Mouse (Mus musculus): ENCODE measurements around the gene Lmo7. TPM values are rescaled to one million over a fixed set of nuclear protein-coding genes. Genes with fewer than 3 reads are reported as not detected.

Lmo7 gene
- total RNA-seq, 1 experiment from 2014 or later = 0.95 TPM

DNA sequence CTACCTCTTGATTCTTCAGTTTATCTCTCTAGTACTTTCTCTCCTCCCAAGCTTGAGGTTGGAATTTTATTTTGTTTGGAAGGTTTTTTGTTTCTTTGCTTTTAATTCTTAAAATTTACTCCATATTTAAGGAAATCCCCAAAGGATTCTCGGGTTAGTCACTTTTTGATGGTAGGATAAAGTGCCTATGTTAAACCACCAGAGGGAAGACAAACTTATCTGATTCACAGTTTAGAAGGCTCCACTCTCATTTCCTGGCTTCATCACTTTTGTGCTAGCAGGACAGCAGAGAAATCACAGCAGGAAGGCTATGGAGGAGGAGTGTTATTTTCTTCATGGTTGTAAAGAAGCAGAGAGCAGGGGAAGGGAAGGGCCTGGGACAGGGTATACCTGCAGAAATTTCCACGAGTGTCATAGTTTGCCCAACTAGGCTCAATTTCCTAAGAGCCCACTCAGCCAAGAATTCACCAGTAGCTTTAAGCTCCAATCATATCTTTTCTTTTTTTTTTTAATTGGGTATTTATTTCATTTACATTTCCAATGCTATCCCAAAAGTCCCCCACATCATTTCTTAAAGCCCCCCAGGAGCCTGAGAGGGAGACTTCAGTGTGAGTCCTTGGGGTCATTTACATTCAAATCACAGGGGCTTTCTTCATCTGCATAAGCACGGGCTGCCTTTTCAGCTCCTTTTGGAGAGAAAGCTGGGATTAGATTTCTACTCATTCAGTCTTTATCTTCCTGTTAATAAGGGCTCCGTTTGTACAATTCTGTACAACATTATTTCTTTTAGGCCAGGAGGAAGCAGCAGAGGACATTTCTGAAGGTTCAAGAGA, 46.8 kb downstream of the Lmo7 start:
- no peak for ATAC-seq (replicated peaks; ENCODE audit: insufficient number of reproducible peaks, low FRiP score, low TSS enrichment, poor library complexity, severe bottlenecking)

DNA sequence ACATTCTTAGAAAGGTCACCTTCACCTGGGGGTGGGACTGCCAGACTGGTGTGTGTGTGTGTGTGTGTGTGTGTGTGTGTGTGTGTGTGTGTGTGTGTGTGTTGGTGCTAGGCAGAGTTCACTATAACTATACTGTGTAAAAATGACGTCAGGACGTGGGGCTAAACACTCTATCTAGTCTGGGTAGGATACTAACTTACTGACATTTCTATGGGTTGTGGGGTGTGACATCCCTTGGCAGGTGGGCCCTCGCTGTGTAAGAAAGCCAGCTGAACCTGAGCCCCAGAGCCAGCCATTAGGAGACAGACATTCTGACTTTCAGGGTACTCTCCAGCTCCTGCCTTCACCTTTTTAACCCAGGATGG, 47.4 kb downstream of the Lmo7 start:
- no peak for ATAC-seq (replicated peaks; ENCODE audit: insufficient number of reproducible peaks, low FRiP score, low TSS enrichment, poor library complexity, severe bottlenecking)

DNA sequence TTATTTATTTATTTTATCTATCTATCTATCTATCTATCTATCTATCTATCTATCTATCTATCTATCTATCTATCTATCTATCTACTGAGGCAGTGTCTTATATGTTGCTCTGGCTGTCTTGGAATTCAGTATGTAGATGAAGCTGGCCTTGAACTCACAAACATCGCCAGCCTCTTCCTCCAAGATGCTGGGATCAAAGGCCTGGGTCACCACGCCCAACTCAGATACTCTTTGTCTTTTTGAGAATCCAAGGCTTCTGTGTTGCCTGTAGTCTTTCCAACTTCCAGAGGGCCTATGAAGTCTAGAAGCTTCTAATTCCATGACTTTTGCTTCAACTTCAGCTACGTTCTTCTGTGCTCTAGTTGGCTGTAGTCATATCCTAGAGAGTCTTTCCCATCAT, 48.7 kb downstream of the Lmo7 start:
- ATAC-seq (replicated peaks; ENCODE audit: insufficient number of reproducible peaks, low FRiP score, low TSS enrichment, poor library complexity, severe bottlenecking) = no peak

GRCm38 (mm10) chr14:101780016-101780415, 50.3 kb downstream of the Lmo7 start:
- ATAC-seq (replicated peaks; ENCODE audit: insufficient number of reproducible peaks, low FRiP score, low TSS enrichment, poor library complexity, severe bottlenecking) = no peak

- ATAC-seq (replicated peaks; ENCODE audit: insufficient number of reproducible peaks, low FRiP score, low TSS enrichment, poor library complexity, severe bottlenecking) = no peak
These were observed 51.5 kb downstream of the Lmo7 start for GRCm38 (mm10) chr14:101781219-101781618.

GRCm38 (mm10) chr14:101781943-101782510, 52.3 kb downstream of the Lmo7 start:
- no peak for ATAC-seq (replicated peaks; ENCODE audit: insufficient number of reproducible peaks, low FRiP score, low TSS enrichment, poor library complexity, severe bottlenecking)

DNA sequence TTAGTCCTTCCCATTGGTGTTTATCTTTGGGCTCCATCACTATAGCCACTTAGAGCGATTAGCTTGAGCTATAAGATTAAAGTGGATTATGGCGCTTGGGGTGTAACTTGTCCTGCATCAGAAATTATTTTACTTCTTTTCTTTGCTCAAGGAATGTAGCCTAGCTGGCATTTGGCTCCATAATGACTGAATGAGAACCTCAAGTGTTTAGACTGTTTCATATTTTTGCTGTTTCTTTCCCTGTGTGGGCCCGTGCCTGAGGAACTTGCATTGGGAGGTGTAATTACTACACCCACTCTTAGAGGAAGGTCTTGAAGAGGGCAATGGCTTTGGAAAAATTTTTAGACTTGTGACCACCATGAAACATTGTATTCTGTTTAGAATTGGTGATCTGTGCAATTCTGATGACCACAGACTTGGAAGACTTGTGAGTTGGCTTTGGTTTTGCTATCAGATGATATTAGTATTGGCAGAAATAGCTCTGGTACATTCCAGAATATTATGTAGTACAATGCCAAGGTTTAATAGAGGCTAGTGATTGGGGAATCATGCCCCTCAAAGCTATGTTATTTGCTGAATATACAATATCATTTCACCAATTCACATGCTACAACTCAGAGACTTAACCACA, 54.7 kb downstream of the Lmo7 start:
- ATAC-seq (replicated peaks; ENCODE audit: insufficient number of reproducible peaks, low FRiP score, low TSS enrichment, poor library complexity, severe bottlenecking) = no peak

DNA sequence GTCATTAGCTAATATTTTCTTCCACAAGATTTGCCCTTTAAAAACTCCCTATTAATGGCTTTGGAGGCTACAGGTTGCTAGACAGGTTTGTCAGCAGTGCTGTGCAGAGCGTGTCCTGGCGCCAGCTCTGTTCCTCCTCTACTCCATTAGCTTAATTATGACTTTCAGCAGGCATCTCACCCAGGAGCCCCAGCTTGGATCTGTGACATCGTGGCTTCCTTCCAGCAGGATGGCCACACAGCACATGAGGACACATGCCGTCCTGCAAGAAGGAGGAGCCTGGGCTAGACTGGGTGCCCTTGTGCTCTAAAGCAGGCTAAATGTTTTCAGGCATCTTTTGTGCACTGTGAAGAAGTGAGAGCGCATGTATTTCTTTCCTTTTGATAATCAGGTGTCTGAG, 58.1 kb downstream of the Lmo7 start:
- no peak for ATAC-seq (replicated peaks; ENCODE audit: insufficient number of reproducible peaks, low FRiP score, low TSS enrichment, poor library complexity, severe bottlenecking)

GRCm38 (mm10) chr14:101788475-101788874, 58.7 kb downstream of the Lmo7 start:
- no peak for ATAC-seq (replicated peaks; ENCODE audit: insufficient number of reproducible peaks, low FRiP score, low TSS enrichment, poor library complexity, severe bottlenecking)

DNA sequence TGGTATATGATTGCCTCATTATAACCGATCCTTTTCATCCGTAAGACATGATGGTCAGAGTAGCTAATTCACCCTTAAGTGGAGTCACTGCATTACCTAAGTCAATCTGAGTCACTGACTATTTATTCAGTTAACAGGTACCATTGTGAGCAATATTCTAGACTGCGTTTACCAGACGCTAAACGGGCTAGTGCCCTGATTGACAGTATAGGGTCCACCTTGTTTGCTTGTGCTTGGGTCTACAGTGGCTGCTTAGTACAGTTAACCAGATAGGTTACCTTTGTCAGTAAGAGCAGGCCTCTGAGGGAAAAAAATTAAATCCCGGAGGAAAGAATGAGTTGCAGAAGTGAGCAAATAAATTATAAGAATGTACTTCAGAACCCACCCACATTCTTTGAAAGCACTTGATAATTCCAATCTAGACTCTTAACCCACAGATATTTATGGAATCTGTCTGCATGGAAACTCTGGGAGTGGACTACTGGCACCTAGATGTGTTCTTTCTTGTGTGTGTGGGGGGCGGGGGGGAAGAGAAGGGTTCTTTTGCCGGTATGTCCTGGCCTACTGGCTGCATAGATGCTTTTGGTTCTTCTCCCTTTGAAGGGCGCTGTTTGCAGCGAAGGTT, 64.9 kb downstream of the Lmo7 start:
- ATAC-seq (replicated peaks; ENCODE audit: insufficient number of reproducible peaks, low FRiP score, low TSS enrichment, poor library complexity, severe bottlenecking) = no peak

- no peak for ATAC-seq (replicated peaks; ENCODE audit: insufficient number of reproducible peaks, low FRiP score, low TSS enrichment, poor library complexity, severe bottlenecking)
These were observed 68.3 kb downstream of the Lmo7 start for GRCm38 (mm10) chr14:101797930-101798500.

DNA sequence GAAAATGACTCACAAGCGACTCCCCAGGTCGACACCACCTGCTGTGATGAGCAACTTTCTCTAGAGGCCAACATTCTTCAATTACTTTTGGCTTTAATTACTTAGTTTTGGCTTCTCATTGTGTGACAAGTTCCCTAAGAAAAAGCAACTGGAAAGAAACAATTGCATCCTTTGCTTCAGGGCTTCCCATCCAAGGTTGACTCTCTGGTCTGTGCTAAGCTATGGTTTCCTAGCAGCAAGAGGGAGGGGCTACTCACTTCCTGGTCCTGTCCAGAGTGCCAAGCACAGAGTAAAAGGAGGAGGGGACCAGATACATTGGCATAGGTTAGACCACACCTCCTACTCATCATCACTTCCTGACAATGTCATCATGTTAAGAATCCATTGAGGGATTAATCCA, 69.0 kb downstream of the Lmo7 start:
- no peak for ATAC-seq (replicated peaks; ENCODE audit: insufficient number of reproducible peaks, low FRiP score, low TSS enrichment, poor library complexity, severe bottlenecking)

DNA sequence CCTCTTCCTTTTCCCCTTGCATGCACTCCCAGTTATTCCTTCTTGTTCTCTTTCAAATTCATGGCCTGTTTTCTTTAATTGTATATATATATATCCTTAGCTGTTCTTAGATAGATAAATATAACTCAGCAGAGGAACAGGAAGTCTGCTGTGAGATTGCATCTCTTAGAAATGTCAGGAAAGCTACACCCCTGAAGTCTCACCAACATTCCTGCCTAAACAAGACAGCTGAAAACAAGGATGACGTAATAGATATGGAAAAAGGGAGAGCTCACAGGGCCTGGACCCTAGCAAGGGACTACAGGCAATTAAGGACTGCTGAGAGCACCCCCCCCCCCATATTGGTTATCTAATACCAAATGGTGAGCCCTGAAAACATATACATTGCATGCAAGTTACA, 71.9 kb downstream of the Lmo7 start:
- no peak for ATAC-seq (replicated peaks; ENCODE audit: insufficient number of reproducible peaks, low FRiP score, low TSS enrichment, poor library complexity, severe bottlenecking)

DNA sequence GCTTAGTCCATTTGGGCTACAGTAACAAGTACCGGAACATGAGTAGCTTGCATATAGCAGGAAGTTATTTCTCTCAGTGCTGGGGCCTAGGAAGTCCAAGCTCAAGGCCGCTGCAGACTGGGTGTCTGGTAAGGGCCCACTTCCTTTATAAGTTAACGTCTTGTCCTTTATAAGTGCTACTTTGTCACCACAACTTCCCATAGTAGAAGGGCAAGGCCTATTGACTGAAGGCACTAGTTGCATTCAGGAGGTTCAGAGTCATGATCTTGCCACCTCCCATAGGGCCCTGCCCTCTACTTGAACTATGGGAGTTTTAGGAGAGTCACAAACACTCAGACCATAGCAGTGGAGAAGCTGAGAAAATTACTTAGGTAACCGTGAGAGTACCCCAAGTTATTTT, 74.4 kb downstream of the Lmo7 start:
- ATAC-seq (replicated peaks; ENCODE audit: insufficient number of reproducible peaks, low FRiP score, low TSS enrichment, poor library complexity, severe bottlenecking) = no peak

DNA sequence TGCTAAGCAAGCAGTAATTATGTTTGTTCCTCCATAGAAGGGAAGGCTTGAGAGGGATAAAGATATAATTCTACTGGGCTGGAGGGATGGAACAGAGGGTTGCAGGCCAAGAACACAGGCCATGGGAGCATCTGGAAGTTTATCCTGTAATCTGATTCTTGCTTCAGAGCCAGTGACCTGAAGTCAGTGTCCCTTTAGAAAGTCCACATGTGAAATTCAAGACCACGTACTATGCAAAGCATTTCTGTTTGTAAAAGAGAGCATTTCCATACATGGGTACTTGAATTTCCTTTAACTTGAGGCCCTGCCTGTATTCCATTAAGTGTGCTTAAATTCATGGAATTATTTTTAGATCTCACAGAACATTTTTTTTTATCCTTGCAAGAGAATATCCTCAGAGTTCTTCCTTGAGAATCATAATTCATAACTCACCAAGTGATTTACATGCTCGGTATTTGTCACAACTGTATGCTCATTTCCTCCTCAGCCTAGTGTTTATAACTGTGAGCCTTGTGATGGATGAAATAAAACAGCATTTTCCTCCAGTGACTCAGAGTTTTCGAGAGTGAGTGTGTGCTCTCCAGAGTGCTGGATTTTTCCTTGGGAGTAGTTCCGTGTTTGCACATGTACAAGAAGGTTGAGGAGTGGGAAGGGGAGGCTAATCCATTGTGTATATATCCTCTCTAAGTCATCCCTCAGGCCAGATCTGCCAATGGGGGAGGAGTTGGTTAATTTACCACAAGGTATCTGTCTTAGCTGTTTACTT, 75.0 kb downstream of the Lmo7 start:
- no peak for ATAC-seq (replicated peaks; ENCODE audit: insufficient number of reproducible peaks, low FRiP score, low TSS enrichment, poor library complexity, severe bottlenecking)

- ATAC-seq (replicated peaks; ENCODE audit: insufficient number of reproducible peaks, low FRiP score, low TSS enrichment, poor library complexity, severe bottlenecking) = no peak
These were observed 75.6 kb downstream of the Lmo7 start for GRCm38 (mm10) chr14:101805328-101805697.

DNA sequence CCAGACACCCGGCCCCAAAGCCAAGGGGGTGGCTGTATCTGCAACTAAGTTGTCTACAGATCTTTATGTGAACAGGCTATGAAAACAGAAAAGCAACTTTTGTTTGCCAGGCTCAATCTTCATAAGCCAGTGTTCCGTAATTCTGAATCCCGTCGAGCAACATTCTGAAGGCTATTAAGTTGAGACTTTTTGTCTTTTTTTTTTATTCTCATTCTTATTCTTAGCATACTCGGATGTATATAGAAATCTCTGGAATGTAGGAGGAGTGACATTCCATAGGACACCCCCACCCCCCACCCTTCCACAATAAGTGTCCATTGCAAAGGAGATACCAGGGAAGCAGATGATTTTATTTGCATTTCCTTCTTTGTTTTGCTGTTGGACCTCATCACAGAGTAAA, 76.3 kb downstream of the Lmo7 start:
- no peak for ATAC-seq (replicated peaks; ENCODE audit: insufficient number of reproducible peaks, low FRiP score, low TSS enrichment, poor library complexity, severe bottlenecking)

GRCm38 (mm10) chr14:101806607-101807006, 76.8 kb downstream of the Lmo7 start:
- no peak for ATAC-seq (replicated peaks; ENCODE audit: insufficient number of reproducible peaks, low FRiP score, low TSS enrichment, poor library complexity, severe bottlenecking)

DNA sequence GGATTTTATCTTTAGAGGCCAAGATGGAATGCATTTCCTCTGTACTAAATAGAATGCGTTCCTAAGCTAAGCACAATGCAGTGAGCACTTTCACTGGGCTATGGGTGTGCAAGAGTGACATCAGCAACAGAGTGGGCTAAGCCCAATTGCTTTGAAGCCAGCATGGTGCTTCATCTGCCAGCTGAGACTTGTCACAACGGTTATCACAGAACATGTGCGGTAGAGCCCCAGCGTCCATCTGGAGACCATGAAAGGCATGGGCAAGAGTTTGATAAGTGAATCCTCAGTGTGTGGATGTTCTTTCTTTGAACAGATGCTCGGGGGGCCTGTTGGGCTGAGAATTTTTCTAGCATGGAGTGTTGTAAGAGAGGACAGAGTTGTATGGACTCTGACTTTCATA, 86.7 kb downstream of the Lmo7 start:
- no peak for ATAC-seq (replicated peaks; ENCODE audit: insufficient number of reproducible peaks, low FRiP score, low TSS enrichment, poor library complexity, severe bottlenecking)
